Mouse (Mus musculus): Measurements from ENCODE around the gene Pdss2. TPM values are rescaled to one million over a fixed set of nuclear protein-coding genes. Genes with fewer than 3 reads are reported as not detected.

Gene Pdss2
- polyA plus RNA-seq, 1 experiment from 2014 or later: 13.4 TPM

- Histone ChIP-seq H3K9me3 (ENCODE audit: control insufficient read depth, low read length) (no peaks in the 10 kb centered on the region), H3K9ac (ENCODE audit: low read length) (no peak overlapping the region), H3K4me2 (ENCODE audit: low read depth, severe bottlenecking) (no peak overlapping the region), H3K4me1 (ENCODE audit: control insufficient read depth, insufficient read depth, low read length) (no peaks in the 10 kb centered on the region), H3K27ac (replicated peaks; ENCODE audit: low read depth, low read length) (no peak overlapping the region), H3K36me3 (ENCODE audit: control insufficient read depth, insufficient read depth, low read length) (no peaks in the 10 kb centered on the region), H3K4me3 (ENCODE audit: low read depth, low read length) (no peak overlapping the region), H3K27me3 (ENCODE audit: control insufficient read depth, insufficient read depth, low read length) (no peaks in the 10 kb centered on the region)
- ATAC-seq (ENCODE audit: insufficient number of reproducible peaks, low FRiP score, low TSS enrichment, low read depth) (no peak), DNase-seq (ENCODE audit: low spot score) (no peak)
- WGBS: 96% methylated on average over 5 of the region's 5 CpGs
These were observed 142.2 kb downstream of the Pdss2 start for GRCm38 (mm10) chr10:43363431-43363851.

GRCm38 (mm10) chr10:43365909-43366308, 144.6 kb downstream of the Pdss2 start:
- Histone ChIP-seq H3K27me3 (ENCODE audit: control insufficient read depth, insufficient read depth, low read length) (no peaks in the 10 kb centered on the region), H3K9me3 (ENCODE audit: control insufficient read depth, low read length) (no peaks in the 10 kb centered on the region), H3K4me2 (ENCODE audit: low read depth, severe bottlenecking) (no peak overlapping the region), H3K27ac (replicated peaks; ENCODE audit: low read depth, low read length) (no peak overlapping the region), H3K4me1 (ENCODE audit: control insufficient read depth, insufficient read depth, low read length) (no peaks in the 10 kb centered on the region), H3K4me3 (ENCODE audit: low read depth, low read length) (no peak overlapping the region), H3K36me3 (ENCODE audit: control insufficient read depth, insufficient read depth, low read length) (no peaks in the 10 kb centered on the region), H3K9ac (ENCODE audit: low read length) (no peak overlapping the region)
- DNase-seq (ENCODE audit: low spot score): no peak
- 91% methylated on average over 4 of the region's 4 CpGs for WGBS
- ATAC-seq (ENCODE audit: insufficient number of reproducible peaks, low FRiP score, low TSS enrichment, low read depth): no peak

- H3K4me3 ChIP-seq (ENCODE audit: low read depth, low read length): no peak overlapping the region
- H3K4me1 ChIP-seq (ENCODE audit: control insufficient read depth, insufficient read depth, low read length): no peaks in the 10 kb centered on the region
- no peaks in the 10 kb centered on the region for H3K9me3 ChIP-seq (ENCODE audit: control insufficient read depth, low read length)
- H3K27ac ChIP-seq (replicated peaks; ENCODE audit: low read depth, low read length): no peak overlapping the region
- ATAC-seq (ENCODE audit: insufficient number of reproducible peaks, low FRiP score, low TSS enrichment, low read depth): no peak
- no peaks in the 10 kb centered on the region for H3K36me3 ChIP-seq (ENCODE audit: control insufficient read depth, insufficient read depth, low read length)
- no peak for DNase-seq (ENCODE audit: low spot score)
- no peaks in the 10 kb centered on the region for H3K27me3 ChIP-seq (ENCODE audit: control insufficient read depth, insufficient read depth, low read length)
- WGBS: 94% methylated on average over 5 of the region's 5 CpGs
- no peak overlapping the region for H3K9ac ChIP-seq (ENCODE audit: low read length)
- H3K4me2 ChIP-seq (ENCODE audit: low read depth, severe bottlenecking): no peak overlapping the region
These were observed 147.3 kb downstream of the Pdss2 start for GRCm38 (mm10) chr10:43368611-43369010.

GRCm38 (mm10) chr10:43372315-43372714, 151.0 kb downstream of the Pdss2 start:
- Histone ChIP-seq H3K27ac (replicated peaks; ENCODE audit: low read depth, low read length) (no peak overlapping the region), H3K4me2 (ENCODE audit: low read depth, severe bottlenecking) (no peak overlapping the region), H3K27me3 (ENCODE audit: control insufficient read depth, insufficient read depth, low read length) (no peaks in the 10 kb centered on the region), H3K4me3 (ENCODE audit: low read depth, low read length) (no peak overlapping the region), H3K4me1 (ENCODE audit: control insufficient read depth, insufficient read depth, low read length) (no peaks in the 10 kb centered on the region), H3K9ac (ENCODE audit: low read length) (no peak overlapping the region), H3K9me3 (ENCODE audit: control insufficient read depth, low read length) (no peaks in the 10 kb centered on the region), H3K36me3 (ENCODE audit: control insufficient read depth, insufficient read depth, low read length) (no peaks in the 10 kb centered on the region)
- no peak for DNase-seq (ENCODE audit: low spot score)
- WGBS: 71% methylated on average over 7 of the region's 7 CpGs
- no peak for ATAC-seq (ENCODE audit: insufficient number of reproducible peaks, low FRiP score, low TSS enrichment, low read depth)

- Histone ChIP-seq H3K36me3 (ENCODE audit: control insufficient read depth, insufficient read depth, low read length) (no peaks in the 10 kb centered on the region), H3K4me3 (ENCODE audit: low read depth, low read length) (no peak overlapping the region), H3K9me3 (ENCODE audit: control insufficient read depth, low read length) (no peaks in the 10 kb centered on the region), H3K27ac (replicated peaks; ENCODE audit: low read depth, low read length) (no peak overlapping the region), H3K27me3 (ENCODE audit: control insufficient read depth, insufficient read depth, low read length) (no peaks in the 10 kb centered on the region), H3K9ac (ENCODE audit: low read length) (no peak overlapping the region), H3K4me1 (ENCODE audit: control insufficient read depth, insufficient read depth, low read length) (no peaks in the 10 kb centered on the region), H3K4me2 (ENCODE audit: low read depth, severe bottlenecking) (no peak overlapping the region)
- WGBS: 88% methylated on average over 9 of the region's 9 CpGs
- DNase-seq (ENCODE audit: low spot score): no peak
- no peak for ATAC-seq (ENCODE audit: insufficient number of reproducible peaks, low FRiP score, low TSS enrichment, low read depth)
These were observed 151.7 kb downstream of the Pdss2 start for GRCm38 (mm10) chr10:43373035-43373434.

GRCm38 (mm10) chr10:43373666-43374065, 152.4 kb downstream of the Pdss2 start:
- no peaks in the 10 kb centered on the region for H3K27me3 ChIP-seq (ENCODE audit: control insufficient read depth, insufficient read depth, low read length)
- WGBS: 67% methylated on average over 12 of the region's 12 CpGs
- H3K4me3 ChIP-seq (ENCODE audit: low read depth, low read length): no peak overlapping the region
- H3K36me3 ChIP-seq (ENCODE audit: control insufficient read depth, insufficient read depth, low read length): no peaks in the 10 kb centered on the region
- no peak overlapping the region for H3K27ac ChIP-seq (replicated peaks; ENCODE audit: low read depth, low read length)
- H3K4me1 ChIP-seq (ENCODE audit: control insufficient read depth, insufficient read depth, low read length): no peaks in the 10 kb centered on the region
- no peak overlapping the region for H3K9ac ChIP-seq (ENCODE audit: low read length)
- DNase-seq (ENCODE audit: low spot score) (no peak), ATAC-seq (ENCODE audit: insufficient number of reproducible peaks, low FRiP score, low TSS enrichment, low read depth) (no peak)
- no peak overlapping the region for H3K4me2 ChIP-seq (ENCODE audit: low read depth, severe bottlenecking)
- no peaks in the 10 kb centered on the region for H3K9me3 ChIP-seq (ENCODE audit: control insufficient read depth, low read length)

- ATAC-seq (ENCODE audit: insufficient number of reproducible peaks, low FRiP score, low TSS enrichment, low read depth) (no peak), DNase-seq (ENCODE audit: low spot score) (no peak)
- no peaks in the 10 kb centered on the region for H3K36me3 ChIP-seq (ENCODE audit: control insufficient read depth, insufficient read depth, low read length)
- H3K4me2 ChIP-seq (ENCODE audit: low read depth, severe bottlenecking): no peak overlapping the region
- no peak overlapping the region for H3K9ac ChIP-seq (ENCODE audit: low read length)
- H3K9me3 ChIP-seq (ENCODE audit: control insufficient read depth, low read length): no peaks in the 10 kb centered on the region
- WGBS: 86% methylated on average over 4 of the region's 4 CpGs
- no peaks in the 10 kb centered on the region for H3K4me1 ChIP-seq (ENCODE audit: control insufficient read depth, insufficient read depth, low read length)
- no peak overlapping the region for H3K4me3 ChIP-seq (ENCODE audit: low read depth, low read length)
- no peak overlapping the region for H3K27ac ChIP-seq (replicated peaks; ENCODE audit: low read depth, low read length)
- H3K27me3 ChIP-seq (ENCODE audit: control insufficient read depth, insufficient read depth, low read length): no peaks in the 10 kb centered on the region
These were observed 154.0 kb downstream of the Pdss2 start for GRCm38 (mm10) chr10:43375286-43375685.

GRCm38 (mm10) chr10:43376749-43377148, 155.5 kb downstream of the Pdss2 start:
- H3K4me1 ChIP-seq (ENCODE audit: control insufficient read depth, insufficient read depth, low read length): no peaks in the 10 kb centered on the region
- no peaks in the 10 kb centered on the region for H3K9me3 ChIP-seq (ENCODE audit: control insufficient read depth, low read length)
- no peak overlapping the region for H3K27ac ChIP-seq (replicated peaks; ENCODE audit: low read depth, low read length)
- no peak overlapping the region for H3K4me3 ChIP-seq (ENCODE audit: low read depth, low read length)
- 83% methylated on average over 8 of the region's 8 CpGs for WGBS
- no peak for ATAC-seq (ENCODE audit: insufficient number of reproducible peaks, low FRiP score, low TSS enrichment, low read depth)
- H3K27me3 ChIP-seq (ENCODE audit: control insufficient read depth, insufficient read depth, low read length): no peaks in the 10 kb centered on the region
- H3K9ac ChIP-seq (ENCODE audit: low read length): no peak overlapping the region
- H3K36me3 ChIP-seq (ENCODE audit: control insufficient read depth, insufficient read depth, low read length): no peaks in the 10 kb centered on the region
- no peak overlapping the region for H3K4me2 ChIP-seq (ENCODE audit: low read depth, severe bottlenecking)
- no peak for DNase-seq (ENCODE audit: low spot score)

GRCm38 (mm10) chr10:43378279-43378678, 157.0 kb downstream of the Pdss2 start:
- Histone ChIP-seq H3K4me3 (ENCODE audit: low read depth, low read length) (no peak overlapping the region), H3K4me2 (ENCODE audit: low read depth, severe bottlenecking) (no peak overlapping the region), H3K4me1 (ENCODE audit: control insufficient read depth, insufficient read depth, low read length) (no peaks in the 10 kb centered on the region), H3K9me3 (ENCODE audit: control insufficient read depth, low read length) (no peaks in the 10 kb centered on the region), H3K27me3 (ENCODE audit: control insufficient read depth, insufficient read depth, low read length) (no peaks in the 10 kb centered on the region), H3K36me3 (ENCODE audit: control insufficient read depth, insufficient read depth, low read length) (no peaks in the 10 kb centered on the region), H3K27ac (replicated peaks; ENCODE audit: low read depth, low read length) (no peak overlapping the region), H3K9ac (ENCODE audit: low read length) (no peak overlapping the region)
- no peak for ATAC-seq (ENCODE audit: insufficient number of reproducible peaks, low FRiP score, low TSS enrichment, low read depth)
- peak; percentile 78 for DNase-seq (ENCODE audit: low spot score)
- WGBS: 48% methylated on average over 5 of the region's 5 CpGs
